Mouse (Mus musculus): ENCODE data around the gene Gpt2.

- TF ChIP-seq POLR2A (IDR thresholded peaks at IDR 0.05; ENCODE audit: borderline replicate concordance, low read depth, low read length) (no peak), CTCF (IDR thresholded peaks at IDR 0.05; ENCODE audit: low read depth, low read length) (0 out of 2 replicates have a peak, but pooled peaks have one; percentile 19)
These were observed 31.0 kb upstream of the Gpt2 start for GRCm38 (mm10) chr8:85461377-85461776.

All from bone marrow macrophage, adult 2 months (primary cell).